17 mouse cellular contexts compared by ENCODE assay signal in the genomic region with DNA sequence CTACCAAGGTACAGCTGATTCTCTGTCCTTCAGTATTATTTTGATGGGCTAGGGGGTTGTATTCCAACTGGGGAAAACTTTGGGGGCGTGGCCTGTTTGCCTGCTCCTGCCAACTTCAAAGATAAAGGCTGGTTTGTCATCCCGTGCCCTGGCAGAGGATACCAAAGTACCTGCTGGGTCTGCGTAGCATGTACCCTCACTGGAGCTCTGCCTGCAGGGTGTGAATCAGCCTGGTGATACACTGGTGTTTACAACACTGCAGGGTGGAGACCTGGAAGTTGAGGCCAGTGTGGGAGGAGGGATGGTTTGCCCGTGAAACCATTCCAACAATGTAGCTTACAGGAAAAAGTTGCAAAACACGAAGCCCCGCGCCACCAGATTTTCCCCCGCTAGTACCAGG.
DNase-seq lines count a peak whose midpoint lies in the region; ATAC-seq and TF ChIP-seq lines count a peak whose summit lies in the region.
"Had no signal": no experiment of that assay in that cellular context is flagged by ENCODE, and none has a peak within 500 bp of the region (broad histone marks: within the 10 kb centered on the region; RNA-seq: fewer than 3 reads in every experiment).

No protein-coding gene starts in this region.

- H3K4me2 ChIP-seq in hindbrain, embryonic 16.5 days (ENCODE audit: low read length), result no peak overlapping the region
- no peak overlapping the region for H3K4me2 ChIP-seq in hindbrain, postnatal 0 days (ENCODE audit: low read depth, low read length)
- peak overlapping the region; percentile 58 for H3K4me2 ChIP-seq in heart, embryonic 13.5 days
- H3K4me2 ChIP-seq in limb, embryonic 15.5 days, result no peak overlapping the region
- H3K4me2 ChIP-seq: embryonic facial prominence, embryonic 15.5 days; forebrain, embryonic 12.5 days; hindbrain, embryonic 13.5 days; liver, embryonic 15.5 days; midbrain, embryonic 11.5 days had no signal

- no peak overlapping the region for H3K9ac ChIP-seq in hindbrain, embryonic 16.5 days (ENCODE audit: low read depth, low read length)
- no peak overlapping the region for H3K9ac ChIP-seq in hindbrain, postnatal 0 days (replicated peaks; ENCODE audit: low read length)
- H3K9ac ChIP-seq in heart, embryonic 13.5 days, result peak overlapping the region; percentile 53
- H3K9ac ChIP-seq in limb, embryonic 15.5 days, result no peak overlapping the region
- H3K9ac ChIP-seq: embryonic facial prominence, embryonic 15.5 days; forebrain, embryonic 12.5 days; hindbrain, embryonic 13.5 days; liver, embryonic 15.5 days had no signal

- no peaks in the 10 kb centered on the region for H3K9me3 ChIP-seq in hindbrain, embryonic 16.5 days (ENCODE audit: control insufficient read depth, low read length)
- H3K9me3 ChIP-seq in hindbrain, postnatal 0 days (ENCODE audit: low read length), result no peaks in the 10 kb centered on the region
- no peaks in the 10 kb centered on the region for H3K9me3 ChIP-seq in heart, embryonic 13.5 days
- H3K9me3 ChIP-seq in limb, embryonic 15.5 days, result no peaks in the 10 kb centered on the region
- H3K9me3 ChIP-seq: embryonic facial prominence, embryonic 15.5 days; forebrain, embryonic 12.5 days; hindbrain, embryonic 13.5 days; liver, embryonic 15.5 days had no signal

- 0 out of 2 replicates have a peak, but pooled peaks have one; percentile 43 for ATAC-seq in hindbrain, embryonic 16.5 days
- no peak for ATAC-seq in hindbrain, postnatal 0 days
- ATAC-seq in heart, embryonic 13.5 days (ENCODE audit: extremely low read depth, insufficient number of reproducible peaks, low FRiP score, low TSS enrichment), result no peak
- ATAC-seq in limb, embryonic 15.5 days (ENCODE audit: insufficient number of reproducible peaks, low FRiP score, low TSS enrichment, low read depth), result no peak
- ATAC-seq: CD4-positive, CD25-positive, alpha-beta regulatory T cell, adult 4 months; intestine, postnatal 0 days had no signal

- 65% methylated on average over 8 of the region's 8 CpGs for WGBS in hindbrain, embryonic 16.5 days
- WGBS in hindbrain, postnatal 0 days, result 68% methylated on average over 8 of the region's 8 CpGs
- 38% methylated on average over 8 of the region's 8 CpGs for whole genome bisulfite sequencing in heart, embryonic 13.5 days
- WGBS in limb, embryonic 15.5 days, result 63% methylated on average over 8 of the region's 8 CpGs

- H3K27ac ChIP-seq in hindbrain, embryonic 16.5 days (ENCODE audit: low read depth, low read length), result no peak overlapping the region
- no peak overlapping the region for H3K27ac ChIP-seq in hindbrain, postnatal 0 days
- peak overlapping the region; percentile 81 for H3K27ac ChIP-seq in heart, embryonic 13.5 days (replicated peaks)
- H3K27ac ChIP-seq in limb, embryonic 15.5 days, result peak overlapping the region; percentile 35; the same call in 1 of the 2 replicates
- H3K27ac ChIP-seq: embryonic facial prominence, embryonic 15.5 days; forebrain, embryonic 12.5 days; hindbrain, embryonic 13.5 days; liver, embryonic 15.5 days had no signal

- H3K36me3 ChIP-seq in hindbrain, embryonic 16.5 days (ENCODE audit: control insufficient read depth, insufficient read depth, low read length), result no peaks in the 10 kb centered on the region
- no peaks in the 10 kb centered on the region for H3K36me3 ChIP-seq in hindbrain, postnatal 0 days (ENCODE audit: insufficient read depth, low read length)
- peaks cover 8% of the 10 kb centered on the region for H3K36me3 ChIP-seq in heart, embryonic 13.5 days
- H3K36me3 ChIP-seq in limb, embryonic 15.5 days, result no peaks in the 10 kb centered on the region
- H3K36me3 ChIP-seq: embryonic facial prominence, embryonic 15.5 days; forebrain, embryonic 12.5 days; hindbrain, embryonic 13.5 days; liver, embryonic 15.5 days had no signal

- no peak for DNase-seq in hindbrain, postnatal 0 days (ENCODE audit: low spot score)
- DNase-seq in NIH3T3 (ENCODE audit: low read depth), result peak; percentile 73
- no peak for DNase-seq in embryo, embryonic 11 days
- no peak for DNase-seq in thymus, adult 18-20 months
- DNase-seq: cerebellum, adult 11-12 months; kidney, postnatal 25 days; lung, postnatal 36 days had no signal

- H3K27me3 ChIP-seq in hindbrain, embryonic 16.5 days (replicated peaks; ENCODE audit: control insufficient read depth, insufficient read depth, low read length), result no peaks in the 10 kb centered on the region
- no peaks in the 10 kb centered on the region for H3K27me3 ChIP-seq in hindbrain, postnatal 0 days (ENCODE audit: insufficient read depth, low read length)
- H3K27me3 ChIP-seq in heart, embryonic 13.5 days (replicated peaks), result no peaks in the 10 kb centered on the region
- no peaks in the 10 kb centered on the region for H3K27me3 ChIP-seq in limb, embryonic 15.5 days
- H3K27me3 ChIP-seq: embryonic facial prominence, embryonic 15.5 days; forebrain, embryonic 12.5 days; hindbrain, embryonic 13.5 days; liver, embryonic 15.5 days had no signal

- no peak overlapping the region for H3K4me3 ChIP-seq in hindbrain, embryonic 16.5 days (ENCODE audit: low read length)
- H3K4me3 ChIP-seq in hindbrain, postnatal 0 days (ENCODE audit: low read length), result no peak overlapping the region
- H3K4me3 ChIP-seq in heart, embryonic 13.5 days, result peak overlapping the region; percentile 3
- H3K4me3 ChIP-seq in limb, embryonic 15.5 days, result no peak overlapping the region
- H3K4me3 ChIP-seq: embryonic facial prominence, embryonic 15.5 days; forebrain, embryonic 12.5 days; hindbrain, embryonic 13.5 days; liver, embryonic 15.5 days had no signal

- H3K4me1 ChIP-seq in hindbrain, embryonic 16.5 days (ENCODE audit: control insufficient read depth, insufficient read depth, low read depth, low read length), result peaks cover 6% of the 10 kb centered on the region
- H3K4me1 ChIP-seq in hindbrain, postnatal 0 days (ENCODE audit: insufficient read depth, low read length), result peaks cover 4% of the 10 kb centered on the region; the same call in 1 of the 2 replicates
- peaks cover 73% of the 10 kb centered on the region for H3K4me1 ChIP-seq in heart, embryonic 13.5 days
- peaks cover 38% of the 10 kb centered on the region for H3K4me1 ChIP-seq in limb, embryonic 15.5 days

- no peak for TF ChIP-seq CTCF in hindbrain, postnatal 0 days (IDR thresholded peaks at IDR 0.05; ENCODE audit: low read depth)

Comparison
In these comparisons a context has a peak if more than half of its experiments do, and no peak if none do; other contexts are left out.
1. H3K27ac ChIP-seq: peak in heart, embryonic 13.5 days (single experiment) and limb, embryonic 15.5 days (single experiment); none in hindbrain, embryonic 16.5 days (single experiment) and hindbrain, postnatal 0 days (single experiment).